Mouse (Mus musculus): ENCODE data around the gene Gars. TPM values are rescaled to one million over a fixed set of nuclear protein-coding genes. Genes with fewer than 3 reads are reported as not detected.

Gars gene
- total RNA-seq, 2 experiments from 2014 or later, result 51.5 to 54.6 TPM

GRCm38 (mm10) chr6:55021806-55022205 lies 16.0 kb upstream of the Gars start:
- intact Hi-C loops (cut with DNase I), result no loop called here
- no peak for DNase-seq

- intact Hi-C loops (cut with DNase I), result no loop called here
- DNase-seq, result no peak
These were observed 10.2 kb upstream of the Gars start for GRCm38 (mm10) chr6:55027642-55028041.

GRCm38 (mm10) chr6:55036731-55037130 lies 1.1 kb upstream of the Gars start:
- no peak for DNase-seq
- intact Hi-C loops (cut with DNase I), result no loop called here

- DNase-seq, result no peak
- intact Hi-C loops (cut with DNase I), result no loop called here
These were observed 1.1 kb downstream of the Gars start for GRCm38 (mm10) chr6:55038671-55039445.

GRCm38 (mm10) chr6:55039446-55039783 lies 1.6 kb downstream of the Gars start:
- no peak for DNase-seq
- intact Hi-C loops (cut with DNase I), result no loop called here

- no peak for DNase-seq
- intact Hi-C loops (cut with DNase I), result no loop called here
These were observed 2.2 kb downstream of the Gars start for GRCm38 (mm10) chr6:55040031-55040430.

- intact Hi-C loops (cut with DNase I), result no loop called here
- DNase-seq, result no peak
These were observed 5.4 kb downstream of the Gars start for GRCm38 (mm10) chr6:55043206-55043605.

GRCm38 (mm10) chr6:55044542-55044941 lies 6.7 kb downstream of the Gars start:
- intact Hi-C loops (cut with DNase I), result no loop called here
- no peak for DNase-seq

GRCm38 (mm10) chr6:55045326-55045725 lies 7.5 kb downstream of the Gars start:
- intact Hi-C loops (cut with DNase I), result no loop called here
- no peak for DNase-seq

- intact Hi-C loops (cut with DNase I), result no loop called here
- DNase-seq, result no peak
These were observed 11.4 kb downstream of the Gars start for GRCm38 (mm10) chr6:55049186-55049585.

- intact Hi-C loops (cut with DNase I), result no loop called here
These were observed 16.7 kb downstream of the Gars start for GRCm38 (mm10) chr6:55054491-55054890.

GRCm38 (mm10) chr6:55057427-55057826 lies 19.6 kb downstream of the Gars start:
- no peak for DNase-seq
- intact Hi-C loops (cut with DNase I), result no loop called here

More at GRCm38 (mm10) chr6:55054491-55054890, 16.7 kb downstream of the Gars start:
- DNase-seq, result no peak

- DNase-seq, result no peak
- intact Hi-C loops (cut with DNase I), result no loop called here
These were observed 22.5 kb downstream of the Gars start for GRCm38 (mm10) chr6:55060241-55060825.

GRCm38 (mm10) chr6:55061328-55061727 lies 23.5 kb downstream of the Gars start:
- intact Hi-C loops (cut with DNase I), result no loop called here
- DNase-seq, result no peak

- intact Hi-C loops (cut with DNase I), result no loop called here
- no peak for DNase-seq
These were observed 24.4 kb downstream of the Gars start for GRCm38 (mm10) chr6:55062200-55062599.

- DNase-seq, result no peak
- intact Hi-C loops (cut with DNase I), result no loop called here
These were observed 26.1 kb downstream of the Gars start for GRCm38 (mm10) chr6:55063793-55064476.

GRCm38 (mm10) chr6:55064477-55064827 lies 26.6 kb downstream of the Gars start:
- intact Hi-C loops (cut with DNase I), result no loop called here
- DNase-seq, result no peak

GRCm38 (mm10) chr6:55065903-55066302 lies 28.1 kb downstream of the Gars start:
- intact Hi-C loops (cut with DNase I), result no loop called here
- no peak for DNase-seq

GRCm38 (mm10) chr6:55076561-55077255 lies 38.9 kb downstream of the Gars start:
- intact Hi-C loops (cut with DNase I), result no loop called here
- no peak for DNase-seq

- intact Hi-C loops (cut with DNase I), result no loop called here
- no peak for DNase-seq
These were observed 43.6 kb downstream of the Gars start for GRCm38 (mm10) chr6:55081379-55081778.
